Mouse (Mus musculus): ENCODE data around the gene Idh3b. TPM values are rescaled to one million over a fixed set of nuclear protein-coding genes. Genes with fewer than 3 reads are reported as not detected.

The Idh3b gene
- polyA plus RNA-seq, 1 experiment from 2014 or later, result 97.9 TPM

GRCm38 (mm10) chr2:130289086-130289485, 4.7 kb upstream of the Idh3b start:
- Histone ChIP-seq H3K27me3 (replicated peaks; ENCODE audit: insufficient read depth, low read length) (peaks cover 7% of the 10 kb centered on the region), H3K9me3 (ENCODE audit: low read length) (no peaks in the 10 kb centered on the region), H3K4me2 (replicated peaks; ENCODE audit: low read depth, low read length) (no peak overlapping the region), H3K36me3 (ENCODE audit: insufficient read depth, low read length) (no peaks in the 10 kb centered on the region), H3K9ac (replicated peaks; ENCODE audit: low read depth) (no peak overlapping the region), H3K4me1 (ENCODE audit: insufficient read depth, low read depth, low read length) (no peaks in the 10 kb centered on the region), H3K27ac (ENCODE audit: low read length) (no peak overlapping the region), H3K4me3 (ENCODE audit: low read depth, low read length) (no peak overlapping the region)
- WGBS, result 51% methylated on average over 4 of the region's 4 CpGs
- ATAC-seq, result no peak
- TF ChIP-seq EP300 (IDR thresholded peaks at IDR 0.05) (no peak), CTCF (IDR thresholded peaks at IDR 0.05) (no peak)
- DNase-seq (ENCODE audit: low spot score), result no peak

GRCm38 (mm10) chr2:130280818-130281217, 3.5 kb downstream of the Idh3b start:
- H3K9ac ChIP-seq (replicated peaks; ENCODE audit: low read depth), result no peak overlapping the region
- H3K36me3 ChIP-seq (ENCODE audit: insufficient read depth, low read length), result peaks cover 17% of the 10 kb centered on the region
- no peak overlapping the region for H3K4me3 ChIP-seq (ENCODE audit: low read depth, low read length)
- DNase-seq (ENCODE audit: low spot score) (no peak), ATAC-seq (no peak)
- no peaks in the 10 kb centered on the region for H3K9me3 ChIP-seq (ENCODE audit: low read length)
- no peak overlapping the region for H3K4me2 ChIP-seq (replicated peaks; ENCODE audit: low read depth, low read length)
- no peak overlapping the region for H3K27ac ChIP-seq (ENCODE audit: low read length)
- TF ChIP-seq CTCF (IDR thresholded peaks at IDR 0.05) (no peak), EP300 (IDR thresholded peaks at IDR 0.05) (no peak)
- H3K4me1 ChIP-seq (ENCODE audit: insufficient read depth, low read depth, low read length), result peaks cover 7% of the 10 kb centered on the region; the same call in 1 of the 2 replicates
- no peaks in the 10 kb centered on the region for H3K27me3 ChIP-seq (replicated peaks; ENCODE audit: insufficient read depth, low read length)
- 59% methylated on average over 4 of the region's 4 CpGs for WGBS

GRCm38 (mm10) chr2:130280224-130280623, 4.1 kb downstream of the Idh3b start:
- Histone ChIP-seq H3K4me2 (replicated peaks; ENCODE audit: low read depth, low read length) (no peak overlapping the region), H3K36me3 (ENCODE audit: insufficient read depth, low read length) (peaks cover 17% of the 10 kb centered on the region), H3K9ac (replicated peaks; ENCODE audit: low read depth) (no peak overlapping the region), H3K4me3 (ENCODE audit: low read depth, low read length) (no peak overlapping the region), H3K9me3 (ENCODE audit: low read length) (no peaks in the 10 kb centered on the region), H3K27me3 (replicated peaks; ENCODE audit: insufficient read depth, low read length) (no peaks in the 10 kb centered on the region), H3K27ac (ENCODE audit: low read length) (no peak overlapping the region), H3K4me1 (ENCODE audit: insufficient read depth, low read depth, low read length) (peaks cover 7% of the 10 kb centered on the region; the same call in 1 of the 2 replicates)
- DNase-seq (ENCODE audit: low spot score) (no peak), ATAC-seq (no peak)
- no peak for TF ChIP-seq EP300 (IDR thresholded peaks at IDR 0.05)
- TF ChIP-seq CTCF (IDR thresholded peaks at IDR 0.05), result no peak
- 37% methylated on average over 7 of the region's 7 CpGs for WGBS

GRCm38 (mm10) chr2:130279600-130280091, 4.7 kb downstream of the Idh3b start:
- H3K36me3 ChIP-seq (ENCODE audit: insufficient read depth, low read length), result peaks cover 17% of the 10 kb centered on the region

GRCm38 (mm10) chr2:130275649-130276048, 8.7 kb downstream of the Idh3b start:
- ATAC-seq (no peak), DNase-seq (ENCODE audit: low spot score) (peak; percentile 59)
- Histone ChIP-seq H3K27me3 (replicated peaks; ENCODE audit: insufficient read depth, low read length) (no peaks in the 10 kb centered on the region), H3K9me3 (ENCODE audit: low read length) (no peaks in the 10 kb centered on the region), H3K9ac (replicated peaks; ENCODE audit: low read depth) (no peak overlapping the region), H3K27ac (ENCODE audit: low read length) (no peak overlapping the region), H3K36me3 (ENCODE audit: insufficient read depth, low read length) (peaks cover 17% of the 10 kb centered on the region), H3K4me2 (replicated peaks; ENCODE audit: low read depth, low read length) (no peak overlapping the region), H3K4me1 (ENCODE audit: insufficient read depth, low read depth, low read length) (peaks cover 7% of the 10 kb centered on the region; the same call in 1 of the 2 replicates), H3K4me3 (ENCODE audit: low read depth, low read length) (no peak overlapping the region)
- TF ChIP-seq EP300 (IDR thresholded peaks at IDR 0.05) (no peak), CTCF (IDR thresholded peaks at IDR 0.05) (peak; percentile 75)
- WGBS, result 41% methylated on average over 6 of the region's 6 CpGs

More at GRCm38 (mm10) chr2:130279600-130280091, 4.7 kb downstream of the Idh3b start:
- Histone ChIP-seq H3K27ac (ENCODE audit: low read length) (no peak overlapping the region), H3K4me2 (replicated peaks; ENCODE audit: low read depth, low read length) (no peak overlapping the region), H3K9me3 (ENCODE audit: low read length) (no peaks in the 10 kb centered on the region), H3K27me3 (replicated peaks; ENCODE audit: insufficient read depth, low read length) (no peaks in the 10 kb centered on the region), H3K4me1 (ENCODE audit: insufficient read depth, low read depth, low read length) (peaks cover 7% of the 10 kb centered on the region; the same call in 1 of the 2 replicates), H3K9ac (replicated peaks; ENCODE audit: low read depth) (no peak overlapping the region), H3K4me3 (ENCODE audit: low read depth, low read length) (no peak overlapping the region)
- TF ChIP-seq EP300 (IDR thresholded peaks at IDR 0.05) (no peak), CTCF (IDR thresholded peaks at IDR 0.05) (no peak)
- ATAC-seq (no peak), DNase-seq (ENCODE audit: low spot score) (no peak)
- WGBS, result 34% methylated on average over 8 of the region's 8 CpGs

GRCm38 (mm10) chr2:130274862-130275261, 9.5 kb downstream of the Idh3b start:
- Histone ChIP-seq H3K9me3 (ENCODE audit: low read length) (no peaks in the 10 kb centered on the region), H3K4me3 (ENCODE audit: low read depth, low read length) (peak overlapping the region; percentile 72), H3K4me2 (replicated peaks; ENCODE audit: low read depth, low read length) (peak overlapping the region; percentile 82), H3K9ac (replicated peaks; ENCODE audit: low read depth) (peak overlapping the region; percentile 65), H3K4me1 (ENCODE audit: insufficient read depth, low read depth, low read length) (peaks cover 7% of the 10 kb centered on the region; the same call in 1 of the 2 replicates), H3K27me3 (replicated peaks; ENCODE audit: insufficient read depth, low read length) (no peaks in the 10 kb centered on the region), H3K36me3 (ENCODE audit: insufficient read depth, low read length) (peaks cover 14% of the 10 kb centered on the region), H3K27ac (ENCODE audit: low read length) (no peak overlapping the region)
- ATAC-seq, result no peak
- TF ChIP-seq EP300 (IDR thresholded peaks at IDR 0.05) (no peak), CTCF (IDR thresholded peaks at IDR 0.05) (no peak)
- WGBS, result under 1% methylated on average over 10 of the region's 10 CpGs
- no peak for DNase-seq (ENCODE audit: low spot score)
